ENCODE assay signal across 9 mouse cellular contexts in genomic region chr19:25674056-25674420, GRCm38 (mm10). TPM values are rescaled to one million over a fixed set of nuclear protein-coding genes. Genes with fewer than 3 reads are reported as not detected.
DNase-seq lines count a peak whose midpoint lies in the region; ATAC-seq and TF ChIP-seq lines count a peak whose summit lies in the region.
"Had no signal": no experiment of that assay in that cellular context is flagged by ENCODE, and none has a peak within 500 bp of the region (broad histone marks: within the 10 kb centered on the region; RNA-seq: fewer than 3 reads in every experiment).

No protein-coding gene starts in this region.

- H3K4me3 ChIP-seq in erythroblast, embryonic 14.5 days (replicated peaks), result peak overlapping the region; percentile 33
- peak overlapping the region; percentile 40 for H3K4me3 ChIP-seq in neural tube, embryonic 11.5 days (ENCODE audit: low read depth, low read length)
- peak overlapping the region; percentile 45 for H3K4me3 ChIP-seq in liver, embryonic 11.5 days (ENCODE audit: low read depth, low read length)
- H3K4me3 ChIP-seq in stomach, postnatal 0 days (ENCODE audit: low read depth, low read length), result peak overlapping the region; percentile 42

- WGBS in neural tube, embryonic 11.5 days, result under 1% methylated on average over 15 of the region's 15 CpGs
- 3% methylated on average over 15 of the region's 15 CpGs for WGBS in liver, embryonic 11.5 days
- 3% methylated on average over 15 of the region's 15 CpGs for WGBS in stomach, postnatal 0 days

- no peaks in the 10 kb centered on the region for H3K36me3 ChIP-seq in erythroblast, embryonic 14.5 days (ENCODE audit: control insufficient read depth)
- H3K36me3 ChIP-seq in neural tube, embryonic 11.5 days (ENCODE audit: control insufficient read depth, insufficient read depth, low read length), result no peaks in the 10 kb centered on the region
- no peaks in the 10 kb centered on the region for H3K36me3 ChIP-seq in liver, embryonic 11.5 days (ENCODE audit: control insufficient read depth, insufficient read depth, low read length)
- no peaks in the 10 kb centered on the region for H3K36me3 ChIP-seq in stomach, postnatal 0 days (ENCODE audit: control insufficient read depth, insufficient read depth, low read length)

- ATAC-seq in erythroblast, adult 5-6 weeks (replicated peaks; ENCODE audit: low FRiP score, poor library complexity, severe bottlenecking), result no peak
- ATAC-seq in neural tube, embryonic 11.5 days (ENCODE audit: insufficient read depth, low FRiP score, low TSS enrichment), result no peak
- ATAC-seq in liver, embryonic 11.5 days (replicated peaks; ENCODE audit: low FRiP score), result no peak
- no peak for ATAC-seq in stomach, postnatal 0 days (ENCODE audit: low FRiP score, low TSS enrichment)

- no peak for DNase-seq in neural tube, embryonic 11.5 days (ENCODE audit: low spot score)
- no peak for DNase-seq in neural tube, embryonic 10.5 days (ENCODE audit: extremely low spot score, low spot score)
- no peak for DNase-seq in liver, embryonic 11.5 days (ENCODE audit: low spot score)
- no peak for DNase-seq in stomach, postnatal 0 days (ENCODE audit: low spot score)
- DNase-seq in testis, postnatal 10 days (ENCODE audit: low spot score), result no peak
- no peak for DNase-seq in gastrocnemius, postnatal 10 days
- DNase-seq: spleen, adult 18-20 months had no signal

- no peak for TF ChIP-seq EP300 in stomach, postnatal 0 days (optimal IDR thresholded peaks at IDR 0.05)

- no peak overlapping the region for H3K27ac ChIP-seq in neural tube, embryonic 11.5 days (ENCODE audit: low read depth, low read length)
- H3K27ac ChIP-seq in liver, embryonic 11.5 days (ENCODE audit: low read depth, low read length), result no peak overlapping the region
- H3K27ac ChIP-seq in stomach, postnatal 0 days (replicated peaks), result no peak overlapping the region

- peak overlapping the region; percentile 46 for H3K9ac ChIP-seq in neural tube, embryonic 11.5 days (ENCODE audit: low read length)
- H3K9ac ChIP-seq in liver, embryonic 11.5 days (ENCODE audit: low read depth, low read length), result no peak overlapping the region
- H3K9ac ChIP-seq in stomach, postnatal 0 days (ENCODE audit: low read length), result no peak overlapping the region; the same call in 1 of the 2 replicates

- H3K9me3 ChIP-seq in erythroblast, embryonic 14.5 days (ENCODE audit: control insufficient read depth, low read length), result peaks cover 5% of the 10 kb centered on the region; the same call in 1 of the 2 replicates
- H3K9me3 ChIP-seq in neural tube, embryonic 11.5 days (ENCODE audit: control insufficient read depth, low read length), result no peaks in the 10 kb centered on the region
- H3K9me3 ChIP-seq in liver, embryonic 11.5 days (ENCODE audit: control insufficient read depth, low read length), result no peaks in the 10 kb centered on the region
- no peaks in the 10 kb centered on the region for H3K9me3 ChIP-seq in stomach, postnatal 0 days (ENCODE audit: control insufficient read depth, low read length)

- TF ChIP-seq CTCF in stomach, postnatal 0 days (IDR thresholded peaks at IDR 0.05; ENCODE audit: low read depth), result no peak

- no peaks in the 10 kb centered on the region for H3K4me1 ChIP-seq in erythroblast, embryonic 14.5 days (ENCODE audit: control insufficient read depth)
- 0 out of 2 replicates have a peak, but pooled peaks cover 8% of the 10 kb centered on the region for H3K4me1 ChIP-seq in neural tube, embryonic 11.5 days (ENCODE audit: control insufficient read depth, insufficient read depth, low read length)
- H3K4me1 ChIP-seq in liver, embryonic 11.5 days (replicated peaks; ENCODE audit: control insufficient read depth, insufficient read depth, low read length), result peaks cover 9% of the 10 kb centered on the region
- no peaks in the 10 kb centered on the region for H3K4me1 ChIP-seq in stomach, postnatal 0 days (replicated peaks; ENCODE audit: control insufficient read depth, insufficient read depth)

- H3K4me2 ChIP-seq in neural tube, embryonic 11.5 days (ENCODE audit: low read depth), result peak overlapping the region; percentile 56
- H3K4me2 ChIP-seq in liver, embryonic 11.5 days, result peak overlapping the region; percentile 84
- H3K4me2 ChIP-seq in stomach, postnatal 0 days (replicated peaks; ENCODE audit: low read depth), result peak overlapping the region; percentile 67

- peaks cover 86% of the 10 kb centered on the region for H3K27me3 ChIP-seq in erythroblast, embryonic 14.5 days (ENCODE audit: control insufficient read depth)
- H3K27me3 ChIP-seq in neural tube, embryonic 11.5 days (ENCODE audit: control insufficient read depth, insufficient read depth, low read length), result peaks cover 90% of the 10 kb centered on the region
- peaks cover 92% of the 10 kb centered on the region for H3K27me3 ChIP-seq in liver, embryonic 11.5 days (replicated peaks; ENCODE audit: control insufficient read depth, insufficient read depth, low read length)
- H3K27me3 ChIP-seq in stomach, postnatal 0 days (ENCODE audit: control insufficient read depth, insufficient read depth, low read length), result peaks cover 23% of the 10 kb centered on the region; the same call in 1 of the 2 replicates

RNA-seq across cellular contexts. Expression of gene Dmrt2, which starts 1.8 kb away (rescaled TPM):
- 0.01 TPM in 1 of 2 replicates, not detected in the other for polyA plus RNA-seq in erythroblast, embryonic 14.5 days (2012)
- total RNA-seq in erythroblast, adult 5-6 weeks (2015; ENCODE audit: low replicate concordance), result not detected in 2 replicates
- total RNA-seq in erythroblast, adult 5-6 weeks (2017; ENCODE audit: low replicate concordance), result not detected in 2 replicates
- 15.4 and 19.7 TPM in 2 replicates for polyA plus RNA-seq in neural tube, embryonic 11.5 days (2014; fragmentation: Nextera tagmentation; extraction: Ambion mirVana)
- 0.73 and 1.2 TPM in 2 replicates for polyA plus RNA-seq in liver, embryonic 11.5 days (2014; fragmentation: Nextera tagmentation; extraction: Ambion mirVana)
- 1.2 and 1.3 TPM in 2 replicates for polyA plus RNA-seq in stomach, postnatal 0 days (2015; fragmentation: Nextera tagmentation; extraction: Ambion mirVana)
- total RNA-seq in gastrocnemius, postnatal 10 days (2021), result 1 to 10 TPM; 5.3 to 6.4 TPM
